10 mouse cellular contexts compared by ENCODE assay signal in the genomic region with DNA sequence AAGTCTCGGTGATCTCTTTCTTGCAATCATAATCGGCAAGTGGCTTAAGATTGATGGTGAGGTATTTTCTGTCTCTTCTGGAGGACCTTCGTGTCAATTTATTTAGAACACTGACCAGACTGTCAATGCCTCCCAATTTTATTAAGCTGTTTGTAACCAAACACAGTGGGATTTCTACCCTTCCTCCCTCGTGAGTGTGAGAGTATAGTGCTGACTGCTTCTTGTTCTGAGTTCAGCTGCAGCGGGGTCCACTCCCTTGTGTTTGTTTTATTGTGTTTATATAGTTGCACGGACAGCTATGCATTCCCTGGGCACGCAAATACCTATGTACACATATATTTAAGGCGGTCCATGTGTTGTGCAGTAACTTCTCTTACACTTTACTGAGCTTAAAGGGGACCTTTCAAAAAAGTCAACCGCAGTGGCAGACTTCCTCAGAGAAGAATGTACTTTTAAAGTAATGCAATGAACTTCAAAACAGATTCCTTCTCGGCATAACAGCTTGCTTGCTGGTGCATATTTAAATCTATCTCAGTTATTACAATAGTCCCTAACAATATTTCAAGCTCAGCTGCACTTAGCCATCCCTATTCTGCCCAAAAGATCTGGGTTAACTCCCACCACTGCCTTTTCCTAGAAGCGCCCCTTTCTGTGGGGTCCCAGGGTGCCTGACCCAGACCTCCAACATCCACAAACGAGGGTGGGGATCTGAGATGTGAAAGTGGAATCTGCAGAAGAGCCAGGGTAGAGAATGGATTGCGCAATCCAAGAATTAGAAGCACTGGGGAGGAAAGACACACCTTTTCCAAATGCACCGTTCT.
DNase-seq lines count a peak whose midpoint lies in the region; ATAC-seq lines count a peak whose summit lies in the region.
"Had no signal": no experiment of that assay in that cellular context is flagged by ENCODE, and none has a peak within 500 bp of the region (broad histone marks: within the 10 kb centered on the region; RNA-seq: fewer than 3 reads in every experiment).

No protein-coding gene starts in this region.

- H3K9me3 ChIP-seq in kidney, embryonic 15.5 days (replicated peaks): no peaks in the 10 kb centered on the region
- H3K9me3 ChIP-seq in embryonic facial prominence, embryonic 12.5 days: no peaks in the 10 kb centered on the region
- H3K9me3 ChIP-seq in hindbrain, embryonic 16.5 days (ENCODE audit: control insufficient read depth, low read length): no peaks in the 10 kb centered on the region
- H3K9me3 ChIP-seq in neural tube, embryonic 12.5 days: no peaks in the 10 kb centered on the region
- H3K9me3 ChIP-seq: liver, embryonic 13.5 days had no signal

- ATAC-seq in kidney, embryonic 15.5 days (replicated peaks; ENCODE audit: low FRiP score): no peak
- ATAC-seq in embryonic facial prominence, embryonic 12.5 days (ENCODE audit: insufficient number of reproducible peaks, insufficient read depth, low FRiP score, low TSS enrichment): no peak
- ATAC-seq in hindbrain, embryonic 16.5 days: no peak
- ATAC-seq in neural tube, embryonic 12.5 days (ENCODE audit: low FRiP score, low read depth): no peak

- peaks cover 13% of the 10 kb centered on the region for H3K27me3 ChIP-seq in kidney, embryonic 15.5 days
- H3K27me3 ChIP-seq in embryonic facial prominence, embryonic 12.5 days: peaks cover 48% of the 10 kb centered on the region
- peaks cover 6% of the 10 kb centered on the region for H3K27me3 ChIP-seq in hindbrain, embryonic 16.5 days (replicated peaks; ENCODE audit: control insufficient read depth, insufficient read depth, low read length)
- peaks cover 21% of the 10 kb centered on the region for H3K27me3 ChIP-seq in neural tube, embryonic 12.5 days (replicated peaks)

- H3K4me2 ChIP-seq in kidney, embryonic 15.5 days: peak overlapping the region; percentile 63
- peak overlapping the region; percentile 50 for H3K4me2 ChIP-seq in embryonic facial prominence, embryonic 12.5 days (replicated peaks)
- peak overlapping the region; percentile 48 for H3K4me2 ChIP-seq in hindbrain, embryonic 16.5 days (ENCODE audit: low read length)
- peak overlapping the region; percentile 62 for H3K4me2 ChIP-seq in neural tube, embryonic 12.5 days (replicated peaks)
- H3K4me2 ChIP-seq: liver, embryonic 13.5 days had no signal

- DNase-seq in kidney, adult 18-20 months: no peak
- no peak for DNase-seq in adrenal gland, postnatal 36 days
- DNase-seq in layer of hippocampus, postnatal 10 days (ENCODE audit: low spot score in 2 of 2): no peak
- no peak for DNase-seq in thymus, postnatal 14 days
- DNase-seq: liver, embryonic 13.5 days; thymus, postnatal 4 days had no signal

- H3K9ac ChIP-seq in kidney, embryonic 15.5 days: peak overlapping the region; percentile 27; the same call in 1 of the 2 replicates
- H3K9ac ChIP-seq in embryonic facial prominence, embryonic 12.5 days: no peak overlapping the region
- H3K9ac ChIP-seq in hindbrain, embryonic 16.5 days (ENCODE audit: low read depth, low read length): peak overlapping the region; percentile 6; the same call in 1 of the 2 replicates
- 0 out of 2 replicates have a peak overlapping the region, but pooled peaks have one; percentile 13 for H3K9ac ChIP-seq in neural tube, embryonic 12.5 days
- H3K9ac ChIP-seq: liver, embryonic 13.5 days had no signal

- H3K4me3 ChIP-seq in kidney, embryonic 15.5 days (replicated peaks): peak overlapping the region; percentile 39
- H3K4me3 ChIP-seq in embryonic facial prominence, embryonic 12.5 days: peak overlapping the region; percentile 27
- no peak overlapping the region for H3K4me3 ChIP-seq in hindbrain, embryonic 16.5 days (ENCODE audit: low read length)
- no peak overlapping the region for H3K4me3 ChIP-seq in neural tube, embryonic 12.5 days
- H3K4me3 ChIP-seq: liver, embryonic 13.5 days had no signal

- peak overlapping the region; percentile 82 for H3K27ac ChIP-seq in kidney, embryonic 15.5 days
- H3K27ac ChIP-seq in embryonic facial prominence, embryonic 12.5 days: no peak overlapping the region
- H3K27ac ChIP-seq in hindbrain, embryonic 16.5 days (ENCODE audit: low read depth, low read length): peak overlapping the region; percentile 12
- H3K27ac ChIP-seq in neural tube, embryonic 12.5 days: no peak overlapping the region
- H3K27ac ChIP-seq: liver, embryonic 13.5 days had no signal

- no peaks in the 10 kb centered on the region for H3K36me3 ChIP-seq in kidney, embryonic 15.5 days
- H3K36me3 ChIP-seq in embryonic facial prominence, embryonic 12.5 days: no peaks in the 10 kb centered on the region
- no peaks in the 10 kb centered on the region for H3K36me3 ChIP-seq in hindbrain, embryonic 16.5 days (ENCODE audit: control insufficient read depth, insufficient read depth, low read length)
- H3K36me3 ChIP-seq in neural tube, embryonic 12.5 days: no peaks in the 10 kb centered on the region
- H3K36me3 ChIP-seq: liver, embryonic 13.5 days had no signal

- H3K4me1 ChIP-seq in kidney, embryonic 15.5 days: peaks cover 66% of the 10 kb centered on the region
- H3K4me1 ChIP-seq in embryonic facial prominence, embryonic 12.5 days: peaks cover 26% of the 10 kb centered on the region
- peaks cover 14% of the 10 kb centered on the region for H3K4me1 ChIP-seq in hindbrain, embryonic 16.5 days (ENCODE audit: control insufficient read depth, insufficient read depth, low read depth, low read length)
- H3K4me1 ChIP-seq in neural tube, embryonic 12.5 days: peaks cover 30% of the 10 kb centered on the region
- H3K4me1 ChIP-seq: liver, embryonic 13.5 days had no signal

- 9% methylated on average over 14 of the region's 14 CpGs for WGBS in kidney, embryonic 15.5 days
- WGBS in embryonic facial prominence, embryonic 12.5 days: 6% methylated on average over 14 of the region's 14 CpGs
- 15% methylated on average over 14 of the region's 14 CpGs for WGBS in hindbrain, embryonic 16.5 days
- WGBS in neural tube, embryonic 12.5 days: 7% methylated on average over 14 of the region's 14 CpGs

Comparison
In these comparisons a context has a peak if more than half of its experiments do, and no peak if none do; other contexts are left out.
1. H3K27ac ChIP-seq: peak in kidney, embryonic 15.5 days (single experiment) and hindbrain, embryonic 16.5 days (single experiment); none in embryonic facial prominence, embryonic 12.5 days (single experiment) and neural tube, embryonic 12.5 days (single experiment).
2. H3K4me3 ChIP-seq: peak in kidney, embryonic 15.5 days (single experiment) and embryonic facial prominence, embryonic 12.5 days (single experiment); none in hindbrain, embryonic 16.5 days (single experiment) and neural tube, embryonic 12.5 days (single experiment).
3. Peak in every context shown above with its lines, with median percentiles within 50 percentile points of each other: H3K4me2 ChIP-seq.